Mouse (Mus musculus): ENCODE results near the gene Midn. TPM values are rescaled to one million over a fixed set of nuclear protein-coding genes. Genes with fewer than 3 reads are reported as not detected.

Gene Midn
- polyA plus RNA-seq, 1 experiment = 26.1 TPM

DNA sequence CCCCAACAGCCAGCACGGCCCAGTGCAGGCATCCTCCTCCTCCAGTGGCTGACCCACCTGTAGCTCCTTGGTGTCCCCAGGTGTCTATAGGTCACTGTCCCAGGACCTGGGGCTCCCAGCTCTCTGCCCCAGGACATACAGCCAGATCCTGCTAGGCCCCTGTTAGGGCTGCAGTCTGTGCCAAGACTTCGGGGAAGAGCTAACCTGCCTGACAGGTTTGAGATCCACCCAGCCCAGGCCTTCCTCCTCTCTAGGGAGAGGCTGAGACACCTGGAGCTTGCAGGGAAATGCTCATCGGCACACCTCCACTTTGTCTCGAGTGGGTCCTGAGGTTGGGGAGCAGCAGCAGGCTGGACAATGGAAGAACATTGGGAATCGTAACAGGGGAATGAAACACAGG is 42.1 kb upstream of the Midn start:
- no peak for DNase-seq
- no peaks in the 10 kb centered on the region for H3K27me3 ChIP-seq (ENCODE audit: control insufficient read depth, insufficient read depth, low read length)
- 75% methylated on average over 5 of the region's 5 CpGs for WGBS
- H3K27ac ChIP-seq (ENCODE audit: insufficient read depth, low read length) = no peak overlapping the region
- TF ChIP-seq CTCF (IDR thresholded peaks at IDR 0.05; ENCODE audit: borderline replicate concordance, insufficient read depth, low read depth, low read length) (no peak), POLR2A (IDR thresholded peaks at IDR 0.05; ENCODE audit: borderline replicate concordance, insufficient read depth, low read length) (no peak)
- H3K4me1 ChIP-seq (ENCODE audit: control insufficient read depth, insufficient read depth, low read length) = peaks cover 13% of the 10 kb centered on the region
- H3K4me3 ChIP-seq (replicated peaks; ENCODE audit: insufficient read depth, low read depth, low read length) = no peak overlapping the region

DNA sequence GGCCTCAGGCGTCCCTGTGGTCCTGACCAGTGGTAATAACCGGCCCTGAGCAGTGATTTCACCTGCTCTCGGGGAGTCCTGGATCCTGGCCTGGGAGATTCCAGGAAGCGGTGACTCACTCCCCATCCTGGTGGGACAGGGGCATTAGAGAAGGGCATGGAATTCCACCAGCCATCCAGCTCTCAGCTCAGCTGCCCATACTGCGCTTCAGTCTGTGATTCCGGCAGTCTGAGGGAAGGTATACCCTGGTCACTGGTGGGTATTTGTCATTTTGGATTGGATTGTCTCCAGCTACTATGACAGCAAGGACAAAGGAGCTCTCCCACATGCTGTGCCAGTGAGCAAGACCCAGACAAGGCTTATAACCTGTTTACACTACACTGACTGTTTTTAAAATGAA is 40.4 kb upstream of the Midn start:
- Histone ChIP-seq H3K4me1 (ENCODE audit: control insufficient read depth, insufficient read depth, low read length) (peaks cover 4% of the 10 kb centered on the region), H3K4me3 (replicated peaks; ENCODE audit: insufficient read depth, low read depth, low read length) (no peak overlapping the region), H3K27ac (ENCODE audit: insufficient read depth, low read length) (no peak overlapping the region), H3K27me3 (ENCODE audit: control insufficient read depth, insufficient read depth, low read length) (no peaks in the 10 kb centered on the region)
- no peak for DNase-seq
- TF ChIP-seq CTCF (IDR thresholded peaks at IDR 0.05; ENCODE audit: borderline replicate concordance, insufficient read depth, low read depth, low read length) (no peak), POLR2A (IDR thresholded peaks at IDR 0.05; ENCODE audit: borderline replicate concordance, insufficient read depth, low read length) (no peak)
- WGBS = 31% methylated on average over 6 of the region's 6 CpGs

DNA sequence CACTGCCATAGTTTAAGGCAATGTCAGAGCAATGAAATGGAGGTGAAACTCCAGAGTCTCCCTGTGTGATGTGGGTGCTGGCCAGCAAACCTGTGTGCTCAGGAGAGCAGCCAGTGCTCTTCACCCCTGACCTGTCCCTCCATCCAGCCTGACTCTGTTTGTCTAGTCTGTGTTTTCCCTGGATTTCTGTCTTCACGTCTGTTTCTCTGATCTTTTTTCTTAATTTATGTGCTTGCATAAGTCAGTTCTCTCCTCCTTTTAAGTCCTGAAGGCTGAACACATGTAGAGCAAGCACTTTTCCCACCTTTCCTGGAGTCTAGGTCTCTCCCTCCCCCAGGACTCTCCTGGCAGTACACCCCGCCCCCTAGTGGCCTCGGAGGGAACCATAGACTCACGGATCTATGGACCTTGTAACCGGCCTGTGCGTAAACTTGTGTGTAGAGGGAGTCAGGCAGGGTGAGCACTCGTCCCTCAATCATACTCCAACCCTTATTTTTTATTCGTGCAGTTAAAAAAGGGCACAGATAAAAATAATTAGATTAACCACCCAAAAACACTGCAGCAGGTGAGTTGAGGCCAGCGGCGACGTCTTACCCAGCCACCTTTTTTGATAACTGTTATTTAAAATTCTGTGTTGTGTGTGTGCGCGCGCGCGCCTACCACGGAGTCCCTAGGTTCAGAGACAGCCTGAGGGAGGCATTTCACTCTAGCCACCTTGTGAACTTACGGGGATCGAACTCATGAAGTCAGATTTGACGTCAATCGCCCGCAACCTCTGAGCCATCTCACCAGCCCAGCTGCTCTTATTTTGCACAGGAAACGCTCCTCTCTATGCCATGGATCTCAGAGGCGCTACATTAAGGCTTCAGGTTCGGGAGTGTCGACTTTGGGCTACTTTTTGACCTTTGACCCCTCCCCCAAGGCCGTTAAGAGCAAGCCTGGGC is 33.5 kb upstream of the Midn start:
- Histone ChIP-seq H3K4me1 (ENCODE audit: control insufficient read depth, insufficient read depth, low read length) (peaks cover 11% of the 10 kb centered on the region), H3K27me3 (ENCODE audit: control insufficient read depth, insufficient read depth, low read length) (no peaks in the 10 kb centered on the region), H3K4me3 (replicated peaks; ENCODE audit: insufficient read depth, low read depth, low read length) (peak overlapping the region; percentile 65), H3K27ac (ENCODE audit: insufficient read depth, low read length) (peak overlapping the region; percentile 22; the same call in 1 of the 2 replicates)
- TF ChIP-seq CTCF (IDR thresholded peaks at IDR 0.05; ENCODE audit: borderline replicate concordance, insufficient read depth, low read depth, low read length) (peak; percentile 92), POLR2A (IDR thresholded peaks at IDR 0.05; ENCODE audit: borderline replicate concordance, insufficient read depth, low read length) (no peak)
- WGBS = 5% methylated on average over 27 of the region's 27 CpGs
- peak; percentile 90 to 92 for DNase-seq

GRCm38 (mm10) chr10:80115290-80115943 is 32.7 kb upstream of the Midn start, which contains the start of gene Stk11:
Stk11 (plus strand) TSS chr10:80115803.
- DNase-seq = peak; percentile 98 to 100
- peak within 1 kb of the TSS; percentile 54 for H3K27ac ChIP-seq (ENCODE audit: insufficient read depth, low read length)
- WGBS = under 1% methylated on average over 70 of the region's 70 CpGs
- no peaks in the 10 kb centered on the region for H3K27me3 ChIP-seq (ENCODE audit: control insufficient read depth, insufficient read depth, low read length)
- peaks cover 18% of the 10 kb centered on the region for H3K4me1 ChIP-seq (ENCODE audit: control insufficient read depth, insufficient read depth, low read length)
- TF ChIP-seq POLR2A (IDR thresholded peaks at IDR 0.05; ENCODE audit: borderline replicate concordance, insufficient read depth, low read length) = peak; percentile 65
- TF ChIP-seq CTCF (IDR thresholded peaks at IDR 0.05; ENCODE audit: borderline replicate concordance, insufficient read depth, low read depth, low read length) = no peak
- H3K4me3 ChIP-seq (replicated peaks; ENCODE audit: insufficient read depth, low read depth, low read length) = peak within 1 kb of the TSS; percentile 83

- TF ChIP-seq CTCF (IDR thresholded peaks at IDR 0.05; ENCODE audit: borderline replicate concordance, insufficient read depth, low read depth, low read length) = no peak
- TF ChIP-seq POLR2A (IDR thresholded peaks at IDR 0.05; ENCODE audit: borderline replicate concordance, insufficient read depth, low read length) = no peak
- peak overlapping the region; percentile 49; the same call in 1 of the 2 replicates for H3K27ac ChIP-seq (ENCODE audit: insufficient read depth, low read length)
- DNase-seq = no peak
- peak overlapping the region; percentile 83 for H3K4me3 ChIP-seq (replicated peaks; ENCODE audit: insufficient read depth, low read depth, low read length)
- under 1% methylated on average over 63 of the region's 63 CpGs for WGBS
- peaks cover 19% of the 10 kb centered on the region for H3K4me1 ChIP-seq (ENCODE audit: control insufficient read depth, insufficient read depth, low read length)
- H3K27me3 ChIP-seq (ENCODE audit: control insufficient read depth, insufficient read depth, low read length) = no peaks in the 10 kb centered on the region
Observed at GRCm38 (mm10) chr10:80115944-80116335, 32.1 kb upstream of the Midn start.

- TF ChIP-seq POLR2A (IDR thresholded peaks at IDR 0.05; ENCODE audit: borderline replicate concordance, insufficient read depth, low read length) (no peak), CTCF (IDR thresholded peaks at IDR 0.05; ENCODE audit: borderline replicate concordance, insufficient read depth, low read depth, low read length) (no peak)
Observed at GRCm38 (mm10) chr10:80116563-80116926, 31.5 kb upstream of the Midn start.

GRCm38 (mm10) chr10:80116927-80117691 is 31.0 kb upstream of the Midn start:
- Histone ChIP-seq H3K27me3 (ENCODE audit: control insufficient read depth, insufficient read depth, low read length) (no peaks in the 10 kb centered on the region), H3K27ac (ENCODE audit: insufficient read depth, low read length) (peak overlapping the region; percentile 54), H3K4me1 (ENCODE audit: control insufficient read depth, insufficient read depth, low read length) (peaks cover 19% of the 10 kb centered on the region), H3K4me3 (replicated peaks; ENCODE audit: insufficient read depth, low read depth, low read length) (peak overlapping the region; percentile 83)
- DNase-seq = peak; percentile 57 to 60
- TF ChIP-seq POLR2A (IDR thresholded peaks at IDR 0.05; ENCODE audit: borderline replicate concordance, insufficient read depth, low read length) = no peak
- no peak for TF ChIP-seq CTCF (IDR thresholded peaks at IDR 0.05; ENCODE audit: borderline replicate concordance, insufficient read depth, low read depth, low read length)
- 2% methylated on average over 30 of the region's 30 CpGs for WGBS

More at GRCm38 (mm10) chr10:80116563-80116926, 31.5 kb upstream of the Midn start:
- 1% methylated on average over 27 of the region's 27 CpGs for WGBS
- Histone ChIP-seq H3K4me1 (ENCODE audit: control insufficient read depth, insufficient read depth, low read length) (peaks cover 19% of the 10 kb centered on the region), H3K27ac (ENCODE audit: insufficient read depth, low read length) (peak overlapping the region; percentile 54), H3K4me3 (replicated peaks; ENCODE audit: insufficient read depth, low read depth, low read length) (peak overlapping the region; percentile 83), H3K27me3 (ENCODE audit: control insufficient read depth, insufficient read depth, low read length) (no peaks in the 10 kb centered on the region)
- DNase-seq = peak in 1 of 2 experiments; percentile 60
